Comparison of ENCODE assay signal across 8 mouse cellular contexts in the genomic region with DNA sequence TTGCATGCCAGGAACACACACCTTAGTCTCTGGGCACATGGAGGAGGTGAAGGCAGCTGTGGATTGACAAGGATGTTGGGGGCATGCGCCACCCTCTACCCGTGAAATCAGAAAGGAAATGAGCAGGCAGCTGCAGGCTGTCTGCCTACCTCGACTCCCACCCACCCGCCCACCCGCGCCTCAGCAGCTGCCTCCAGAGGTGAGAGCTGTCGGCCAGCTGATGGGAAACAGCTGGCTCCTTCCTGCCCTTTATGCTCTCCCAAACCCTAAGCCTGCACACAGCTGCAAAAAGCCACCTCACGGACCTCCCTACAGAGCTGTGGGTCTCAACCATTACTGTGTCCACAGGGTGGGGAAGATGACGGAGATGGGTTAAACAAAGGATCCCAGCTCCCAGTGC. TPM values are rescaled to one million over a fixed set of nuclear protein-coding genes. Genes with fewer than 3 reads are reported as not detected.
DNase-seq lines count a peak whose midpoint lies in the region; ATAC-seq and TF ChIP-seq lines count a peak whose summit lies in the region.

No protein-coding gene starts in this region.

- peak; percentile 75 for DNase-seq in kidney, postnatal 0 days (ENCODE audit: low spot score)
- no peak for DNase-seq in kidney, adult 9 months
- DNase-seq in embryonic facial prominence, embryonic 11.5 days (ENCODE audit: low spot score): peak; percentile 64
- DNase-seq in thymus, adult 18-20 months: peak; percentile 16 to 35
- DNase-seq in cerebellum, adult 9-10 months: no peak
- no peak for DNase-seq in left cerebral cortex, adult 11 months (ENCODE audit: low spot score)
- DNase-seq in layer of hippocampus, adult 8-10 months (ENCODE audit: low spot score in 2 of 2): no peak

- no peaks in the 10 kb centered on the region for H3K36me3 ChIP-seq in kidney, postnatal 0 days (ENCODE audit: insufficient read depth, low read length)
- H3K36me3 ChIP-seq in embryonic facial prominence, embryonic 11.5 days (replicated peaks; ENCODE audit: control insufficient read depth, insufficient read depth, low read depth, low read length): no peaks in the 10 kb centered on the region
- no peaks in the 10 kb centered on the region for H3K36me3 ChIP-seq in intestine, postnatal 0 days (ENCODE audit: control insufficient read depth, insufficient read depth)

- H3K4me3 ChIP-seq in kidney, postnatal 0 days (replicated peaks; ENCODE audit: low read depth, low read length): no peak overlapping the region
- H3K4me3 ChIP-seq in embryonic facial prominence, embryonic 11.5 days (ENCODE audit: low read depth, low read length): no peak overlapping the region
- no peak overlapping the region for H3K4me3 ChIP-seq in intestine, postnatal 0 days (ENCODE audit: low read depth, low read length)

- 18% methylated on average over 9 of the region's 9 CpGs for WGBS in kidney, postnatal 0 days
- WGBS in embryonic facial prominence, embryonic 11.5 days: 26% methylated on average over 9 of the region's 9 CpGs
- 40% methylated on average over 9 of the region's 9 CpGs for WGBS in intestine, postnatal 0 days

- no peak for TF ChIP-seq CTCF in kidney, postnatal 0 days (IDR thresholded peaks at IDR 0.05; ENCODE audit: low read depth)
- no peak for TF ChIP-seq CTCF in intestine, postnatal 0 days (IDR thresholded peaks at IDR 0.05; ENCODE audit: low read depth)

- H3K9ac ChIP-seq in kidney, postnatal 0 days (ENCODE audit: low read depth, low read length): no peak overlapping the region
- no peak overlapping the region for H3K9ac ChIP-seq in embryonic facial prominence, embryonic 11.5 days (replicated peaks; ENCODE audit: low read length)
- no peak overlapping the region for H3K9ac ChIP-seq in intestine, postnatal 0 days (ENCODE audit: low read depth, low read length)

- peak overlapping the region; percentile 82 for H3K27ac ChIP-seq in kidney, postnatal 0 days
- no peak overlapping the region for H3K27ac ChIP-seq in embryonic facial prominence, embryonic 11.5 days (replicated peaks; ENCODE audit: low read depth, low read length)
- H3K27ac ChIP-seq in intestine, postnatal 0 days (ENCODE audit: low read depth, low read length): peak overlapping the region; percentile 21; the same call in 1 of the 2 replicates

- ATAC-seq in kidney, postnatal 0 days (replicated peaks; ENCODE audit: low FRiP score, low read depth): no peak; the same call in 1 of the 2 replicates
- ATAC-seq in embryonic facial prominence, embryonic 11.5 days (replicated peaks; ENCODE audit: insufficient number of reproducible peaks, low FRiP score, low TSS enrichment, low read depth): peak; percentile 27; the same call in 1 of the 2 replicates
- ATAC-seq in intestine, postnatal 0 days: no peak

- peaks cover 30% of the 10 kb centered on the region for H3K4me1 ChIP-seq in kidney, postnatal 0 days (replicated peaks; ENCODE audit: insufficient read depth, low read length)
- H3K4me1 ChIP-seq in embryonic facial prominence, embryonic 11.5 days (ENCODE audit: control insufficient read depth, insufficient read depth, low read length): peaks cover 7% of the 10 kb centered on the region
- H3K4me1 ChIP-seq in intestine, postnatal 0 days (replicated peaks; ENCODE audit: control insufficient read depth, insufficient read depth, low read length): peaks cover 8% of the 10 kb centered on the region

- H3K27me3 ChIP-seq in kidney, postnatal 0 days (ENCODE audit: insufficient read depth, low read length): no peaks in the 10 kb centered on the region
- no peaks in the 10 kb centered on the region for H3K27me3 ChIP-seq in embryonic facial prominence, embryonic 11.5 days (ENCODE audit: control insufficient read depth, insufficient read depth, low read length)
- no peaks in the 10 kb centered on the region for H3K27me3 ChIP-seq in intestine, postnatal 0 days (replicated peaks; ENCODE audit: control insufficient read depth, insufficient read depth, low read length)

- no peaks in the 10 kb centered on the region for H3K9me3 ChIP-seq in kidney, postnatal 0 days (replicated peaks; ENCODE audit: low read length)
- no peaks in the 10 kb centered on the region for H3K9me3 ChIP-seq in embryonic facial prominence, embryonic 11.5 days (replicated peaks; ENCODE audit: control insufficient read depth, low read length)
- H3K9me3 ChIP-seq in intestine, postnatal 0 days (ENCODE audit: control insufficient read depth): no peaks in the 10 kb centered on the region

- peak overlapping the region; percentile 27 for H3K4me2 ChIP-seq in kidney, postnatal 0 days (ENCODE audit: low read length)
- no peak overlapping the region for H3K4me2 ChIP-seq in embryonic facial prominence, embryonic 11.5 days (ENCODE audit: low read depth, low read length)
- peak overlapping the region; percentile 25; the same call in 1 of the 2 replicates for H3K4me2 ChIP-seq in intestine, postnatal 0 days (replicated peaks; ENCODE audit: low read depth)

RNA-seq across cellular contexts. Expression of gene Errfi1, which starts 44.4 kb away (rescaled TPM):
- polyA plus RNA-seq in kidney, postnatal 0 days (2015; fragmentation: Nextera tagmentation; extraction: Ambion mirVana): 34.1 and 35.5 TPM in 2 replicates
- polyA plus RNA-seq in embryonic facial prominence, embryonic 11.5 days (2014; fragmentation: Nextera tagmentation; extraction: Ambion mirVana): 30.7 and 31.8 TPM in 2 replicates
- 27.2 and 27.7 TPM in 2 replicates for polyA plus RNA-seq in intestine, postnatal 0 days (2015; fragmentation: Nextera tagmentation; extraction: Ambion mirVana)
- 10 to 100 TPM; 37.7 to 48.8 (median 40.4) TPM for total RNA-seq in layer of hippocampus, adult 8-10 months (2022)

Comparison
In these comparisons a context has a peak if more than half of its experiments do, and no peak if none do; other contexts are left out.
1. DNase-seq: peak in kidney, postnatal 0 days (single experiment), embryonic facial prominence, embryonic 11.5 days (single experiment) and thymus, adult 18-20 months (2 of 2); none in kidney, adult 9 months (single experiment), cerebellum, adult 9-10 months (single experiment), left cerebral cortex, adult 11 months (single experiment) and layer of hippocampus, adult 8-10 months (0 of 2).